Mouse (Mus musculus) MEL (cell line): ENCODE measurements around the gene Setd5. TPM values are rescaled to one million over a fixed set of nuclear protein-coding genes. Genes with fewer than 3 reads are reported as not detected.

Source experiments
- DNase-seq: peaks from one replicate; pipeline ENCODE4 v3.0.0; 2011; ENCODE audit warnings: low read depth, low spot score
- H3K27ac ChIP-seq: 2 replicates; pipeline ENCODE4 v1.5.1; 2012; ENCODE audit warnings: low read depth, mild to moderate bottlenecking, control low read depth, low read length, moderate library complexity; ENCODE audit not compliant: control insufficient read depth
- H3K27me3 ChIP-seq, 2 experiments: fragments of 150-350 bp in 1 of 2; sonication (generic) in 1 of 2; 2 replicates each; pipeline ENCODE4 v1.6.1; 2012; ENCODE audit warnings: low read length in 2 of 2, mild to moderate bottlenecking in 2 of 2, improper control_type of control experiment in 1 of 2, moderate library complexity in 1 of 2; ENCODE audit not compliant: insufficient read depth in 2 of 2, control insufficient read depth in 1 of 2
- H3K36me3 ChIP-seq, 2 experiments: 2 replicates each; pipeline ENCODE4 v1.6.1; 2012 to 2014; ENCODE audit warnings: low read length in 2 of 2, improper control_type of control experiment in 1 of 2, inconsistent platforms in 1 of 2, mild to moderate bottlenecking in 1 of 2; ENCODE audit not compliant: insufficient read depth in 2 of 2, control insufficient read depth in 1 of 2
- H3K4me1 ChIP-seq, 2 experiments: fragments of 150-350 bp in 1 of 2; sonication (generic) in 1 of 2; 2 replicates each; pipeline ENCODE4 v1.6.1; 2012; ENCODE audit warnings: low read length in 2 of 2, improper control_type of control experiment in 1 of 2, mild to moderate bottlenecking in 1 of 2; ENCODE audit not compliant: insufficient read depth in 2 of 2, control insufficient read depth in 1 of 2
- H3K4me3 ChIP-seq, 2 experiments: fragments of 150-350 bp in 1 of 2; sonication (generic) in 1 of 2; 2 replicates each; pipeline ENCODE4 v1.5.1; 2012; ENCODE audit warnings: low read depth in 2 of 2, low read length in 2 of 2, mild to moderate bottlenecking in 2 of 2, moderate library complexity in 2 of 2, control low read depth in 1 of 2, improper control_type of control experiment in 1 of 2; ENCODE audit not compliant: control insufficient read depth in 1 of 2, insufficient read depth in 1 of 2
- H3K79me2 ChIP-seq: 2 replicates; pipeline ENCODE4 v1.6.1; 2012; ENCODE audit warnings: mild to moderate bottlenecking, low read length, moderate library complexity; ENCODE audit not compliant: control insufficient read depth, poor library complexity, insufficient read depth
- H3K9ac ChIP-seq: 2 replicates; pipeline ENCODE4 v1.6.1; 2012; ENCODE audit warnings: low read depth, mild to moderate bottlenecking, control low read depth, low read length, moderate library complexity; ENCODE audit not compliant: control insufficient read depth, poor library complexity, severe bottlenecking
- H3K9me3 ChIP-seq: fragments of 150-350 bp; sonication (generic); replicated peaks from 2 replicates; pipeline ENCODE4 v1.6.1; 2012; ENCODE audit warnings: mild to moderate bottlenecking, low read length, improper control_type of control experiment, moderate library complexity; ENCODE audit not compliant: insufficient read depth
- BHLHE40 ChIP-seq: IDR thresholded peaks from 2 replicates; pipeline ENCODE4 v1.6.1; 2012; ENCODE audit warnings: low read depth, mild to moderate bottlenecking, inconsistent platforms, low read length, improper control_type of control experiment, borderline replicate concordance
- CHD2 ChIP-seq: IDR thresholded peaks from 2 replicates; pipeline ENCODE4 v1.6.1; 2011; ENCODE audit warnings: low read length, improper control_type of control experiment
- CTCF ChIP-seq, 3 experiments: IDR thresholded peaks in 2 of 3; conservative IDR thresholded peaks in 1 of 3; 2 replicates each; pipeline ENCODE4 v1.5.1; 2011 to 2012; ENCODE audit warnings: low read length in 3 of 3, low read depth in 2 of 3, mild to moderate bottlenecking in 2 of 3, improper control_type of control experiment in 1 of 3, inconsistent platforms in 1 of 3, mixed read lengths in 1 of 3, moderate library complexity in 1 of 3; ENCODE audit not compliant: control insufficient read depth in 1 of 3, insufficient read depth in 1 of 3, poor library complexity in 1 of 3, severe bottlenecking in 1 of 3
- ETS1 ChIP-seq: IDR thresholded peaks from 2 replicates; pipeline ENCODE4 v1.6.1; 2012; ENCODE audit warnings: low read depth, mild to moderate bottlenecking, inconsistent platforms, low read length, improper control_type of control experiment, moderate library complexity
- GABPA ChIP-seq: IDR thresholded peaks from 2 replicates; pipeline ENCODE4 v1.6.1; 2012; ENCODE audit warnings: low read depth, mild to moderate bottlenecking, inconsistent platforms, low read length, improper control_type of control experiment, moderate library complexity
- GATA1 ChIP-seq: IDR thresholded peaks from 2 replicates; pipeline ENCODE4 v1.6.1; 2011; ENCODE audit warnings: low read depth, low read length, improper control_type of control experiment
- HCFC1 ChIP-seq: IDR thresholded peaks from 2 replicates; pipeline ENCODE4 v1.6.1; 2012; ENCODE audit warnings: low read depth, mild to moderate bottlenecking, inconsistent platforms, low read length, improper control_type of control experiment, moderate library complexity
- KAT2A ChIP-seq: conservative IDR thresholded peaks from 2 replicates; pipeline ENCODE4 v1.6.1; 2012; ENCODE audit warnings: low read depth, low read length, improper control_type of control experiment, inconsistent platforms
- MAFK ChIP-seq: IDR thresholded peaks from 2 replicates; pipeline ENCODE4 v1.6.1; 2011; ENCODE audit warnings: low read depth, mild to moderate bottlenecking, low read length, improper control_type of control experiment, borderline replicate concordance
- MEF2A ChIP-seq: IDR thresholded peaks from 2 replicates; pipeline ENCODE4 v1.6.1; 2014; ENCODE audit warnings: low read depth, mild to moderate bottlenecking, inconsistent platforms, low read length, improper control_type of control experiment; ENCODE audit not compliant: poor library complexity, insufficient replicate concordance, severe bottlenecking; ENCODE audit errors: extremely low read depth
- MXI1 ChIP-seq: IDR thresholded peaks from 2 replicates; pipeline ENCODE4 v1.6.1; 2011; ENCODE audit warnings: mild to moderate bottlenecking, low read depth, low read length, improper control_type of control experiment
- NRF1 ChIP-seq: IDR thresholded peaks from 2 replicates; pipeline ENCODE4 v1.6.1; 2014; ENCODE audit warnings: low read depth, mild to moderate bottlenecking, inconsistent platforms, low read length, improper control_type of control experiment, moderate library complexity; ENCODE audit not compliant: poor library complexity, insufficient read depth, severe bottlenecking
- SMC3 ChIP-seq: IDR thresholded peaks from 2 replicates; pipeline ENCODE4 v1.6.1; 2011; ENCODE audit warnings: low read depth, low read length, improper control_type of control experiment
- TAL1 ChIP-seq: IDR thresholded peaks from 2 replicates; pipeline ENCODE4 v1.6.1; 2012; ENCODE audit warnings: mild to moderate bottlenecking, inconsistent platforms, low read length, moderate library complexity, mixed read lengths
- TCF12 ChIP-seq: IDR thresholded peaks from 2 replicates; pipeline ENCODE4 v1.6.1; 2014; ENCODE audit warnings: low read depth, mild to moderate bottlenecking, inconsistent platforms, low read length, improper control_type of control experiment, moderate library complexity
- UBTF ChIP-seq: IDR thresholded peaks from 2 replicates; pipeline ENCODE4 v1.6.1; 2012; ENCODE audit warnings: low read depth, mild to moderate bottlenecking, inconsistent platforms, low read length, improper control_type of control experiment, moderate library complexity, borderline replicate concordance; ENCODE audit not compliant: insufficient read depth
- ZNF384 ChIP-seq: IDR thresholded peaks from 2 replicates; pipeline ENCODE4 v1.6.1; 2012; ENCODE audit warnings: low read depth, mild to moderate bottlenecking, inconsistent platforms, low read length, improper control_type of control experiment
- polyA plus RNA-seq, 2 experiments: library from polyadenylated mRNA; stranded (reverse) in 1 of 2; unstranded in 1 of 2; fragments of >175 nt in 1 of 2; fragments of >200 nt in 1 of 2; gene quantifications; 2 replicates each; pipeline versions ENCODE4 v1.2.1 to v1.2.4; 2012; ENCODE audit warnings: low replicate concordance in 2 of 2, low read depth in 1 of 2; ENCODE audit not compliant: insufficient read length in 2 of 2, insufficient read depth in 1 of 2, missing spikeins in 1 of 2
- total RNA-seq: library from RNA; depleted of rRNA; stranded (reverse); fragments of 300-350 nt; gene quantifications from 2 replicates; pipeline ENCODE4 v1.2.3, GENCODE M21; 2012

Setd5 gene
- total and polyA plus RNA-seq, 3 experiments: 43.5 to 185 (median 80.2) TPM

DNA sequence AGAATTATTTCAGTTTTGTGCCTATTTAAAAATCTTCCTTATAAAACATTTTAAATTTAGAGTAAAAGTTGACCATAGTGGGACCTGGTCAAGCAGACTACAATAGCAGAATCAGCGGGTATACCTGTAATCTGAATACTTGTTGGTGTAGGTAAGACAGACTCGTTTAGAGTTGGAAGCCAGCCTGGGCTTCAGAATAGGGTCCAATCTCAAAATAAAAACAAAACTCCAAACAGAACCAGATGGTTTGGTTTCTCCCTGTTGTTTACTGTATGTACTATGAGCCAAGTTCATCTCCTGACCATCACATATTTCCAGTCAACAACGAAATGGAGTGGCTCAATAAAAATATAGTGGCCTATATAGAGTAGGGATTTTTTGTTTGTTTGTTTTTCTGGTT, 16.0 kb downstream of the Setd5 start:
- H3K4me1 ChIP-seq: peaks cover 0 to 20% of the 10 kb centered on the region in 2 experiments; a peak in 3 of 4 replicates
- TF ChIP-seq NRF1 (no peak), CTCF (IDR thresholded peaks at IDR 0.05 in 2 of 3, conservative IDR thresholded peaks at IDR 0.05 in 1 of 3; ENCODE audit: control insufficient read depth in 1 of 3, insufficient read depth in 1 of 3, low read depth in 2 of 3, low read length in 3 of 3, poor library complexity in 1 of 3, severe bottlenecking in 1 of 3) (no peak), TAL1 (no peak), MEF2A (no peak), KAT2A (no peak), CHD2 (no peak), MXI1 (no peak), MAFK (no peak), TCF12 (no peak), BHLHE40 (no peak), UBTF (no peak), GABPA (no peak), ETS1 (no peak)
- H3K4me3 ChIP-seq: no peak overlapping the region

DNA sequence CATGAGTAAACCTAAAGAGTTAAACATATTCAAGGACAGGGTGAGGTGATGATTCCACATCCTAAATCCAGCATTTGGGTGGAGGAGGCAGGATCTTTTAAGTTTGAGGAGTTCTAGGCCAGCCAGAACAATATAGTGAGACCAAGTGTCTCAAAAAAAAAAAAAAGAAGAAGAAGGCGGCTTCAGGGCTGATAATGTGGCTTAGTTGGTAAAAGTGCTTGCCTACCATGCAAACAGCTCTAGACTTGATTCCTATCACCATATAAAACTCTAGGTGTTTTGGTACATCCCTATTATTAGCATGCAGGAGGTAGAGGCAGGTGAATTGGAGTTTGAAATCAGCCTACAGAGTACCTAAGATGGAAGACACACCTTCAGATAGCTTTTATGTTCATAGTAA, 18.4 kb downstream of the Setd5 start:
- peaks cover 16 to 49% of the 10 kb centered on the region in 2 experiments for H3K36me3 ChIP-seq
- DNase-seq: no peak
- H3K79me2 ChIP-seq: peaks cover 43% of the 10 kb centered on the region
- peaks cover 5 to 32% of the 10 kb centered on the region in 2 experiments for H3K4me1 ChIP-seq
- peak; percentile 94 for TF ChIP-seq ZNF384
- TF ChIP-seq HCFC1: no peak
- peak; percentile 32; the same call in 1 of the 2 replicates for TF ChIP-seq GATA1
- TF ChIP-seq SMC3: no peak
- H3K4me3 ChIP-seq: no peak overlapping the region
- H3K9ac ChIP-seq: no peak overlapping the region
- no peak overlapping the region for H3K27ac ChIP-seq
- H3K9me3 ChIP-seq: no peaks in the 10 kb centered on the region
- no peaks in the 10 kb centered on the region for H3K27me3 ChIP-seq

More for the DNA sequence above, 16.0 kb downstream of the Setd5 start:
- Histone ChIP-seq H3K9ac (no peak overlapping the region), H3K36me3 (peaks cover 19 to 39% of the 10 kb centered on the region in 2 experiments), H3K27ac (no peak overlapping the region), H3K79me2 (peaks cover 51% of the 10 kb centered on the region), H3K9me3 (no peaks in the 10 kb centered on the region), H3K27me3 (no peaks in the 10 kb centered on the region)
- DNase-seq: no peak
